In the genomic region with DNA sequence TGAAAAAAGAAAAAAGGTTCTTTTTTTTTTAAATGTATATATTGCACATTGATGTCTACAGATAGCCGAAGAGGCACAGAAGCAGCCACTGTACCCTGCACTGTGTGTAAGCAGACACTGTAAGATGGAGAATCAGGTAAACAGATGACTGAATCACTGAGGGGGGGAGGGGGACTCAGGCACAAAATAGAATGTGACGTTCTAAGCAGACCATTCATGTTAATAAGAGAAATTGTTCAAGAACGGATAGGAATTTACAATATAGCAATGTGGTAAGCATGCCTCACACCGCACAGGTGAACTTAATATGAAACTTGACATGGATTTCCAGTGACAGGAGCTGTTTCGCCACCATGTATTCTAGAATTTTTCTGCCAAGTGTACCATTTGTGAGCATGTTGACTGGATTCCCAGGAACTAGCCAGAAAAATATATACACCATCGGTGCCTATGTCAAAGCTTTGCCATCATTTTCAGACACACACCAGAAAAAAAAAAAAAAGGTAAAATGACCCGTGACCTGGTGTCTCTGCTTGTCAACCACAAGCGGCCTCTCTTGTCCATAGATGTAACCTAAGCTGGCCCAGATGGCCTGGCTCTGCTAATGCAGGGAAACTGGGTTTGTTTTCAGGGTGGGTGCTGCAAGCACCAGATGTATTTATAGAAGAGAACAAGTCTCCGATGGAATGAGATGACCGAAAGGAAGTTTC, we compare ENCODE assay signal across 9 mouse cellular contexts. TPM values are rescaled to one million over a fixed set of nuclear protein-coding genes. Genes with fewer than 3 reads are reported as not detected.
DNase-seq lines count a peak whose midpoint lies in the region; ATAC-seq lines count a peak whose summit lies in the region.
"Had no signal": no experiment of that assay in that cellular context is flagged by ENCODE, and none has a peak within 500 bp of the region (broad histone marks: within the 10 kb centered on the region; RNA-seq: fewer than 3 reads in every experiment).

No protein-coding gene starts in this region.

- no peak overlapping the region for H3K27ac ChIP-seq in kidney, embryonic 16.5 days (ENCODE audit: low read length)
- H3K27ac ChIP-seq in hindbrain, embryonic 10.5 days, result peak overlapping the region; percentile 99; the same call in 1 of the 2 replicates

- peak overlapping the region; percentile 93 for H3K4me3 ChIP-seq in kidney, embryonic 16.5 days (ENCODE audit: low read length)
- peak overlapping the region; percentile 95 for H3K4me3 ChIP-seq in hindbrain, embryonic 10.5 days

- peak overlapping the region; percentile 92 for H3K4me2 ChIP-seq in kidney, embryonic 16.5 days (replicated peaks; ENCODE audit: low read depth, low read length)

- no peaks in the 10 kb centered on the region for H3K36me3 ChIP-seq in kidney, embryonic 16.5 days (ENCODE audit: insufficient read depth, low read length)
- peaks cover 16% of the 10 kb centered on the region for H3K36me3 ChIP-seq in hindbrain, embryonic 10.5 days

- 0 out of 2 replicates have a peak, but pooled peaks cover 2% of the 10 kb centered on the region for H3K27me3 ChIP-seq in kidney, embryonic 16.5 days (ENCODE audit: insufficient read depth, low read length)
- H3K27me3 ChIP-seq in hindbrain, embryonic 10.5 days (ENCODE audit: insufficient read depth, poor library complexity, severe bottlenecking), result no peaks in the 10 kb centered on the region

- H3K9me3 ChIP-seq in kidney, embryonic 16.5 days (ENCODE audit: low read length), result no peaks in the 10 kb centered on the region
- H3K9me3 ChIP-seq in hindbrain, embryonic 10.5 days, result peaks cover 7% of the 10 kb centered on the region

- no peak for ATAC-seq in kidney, embryonic 16.5 days (ENCODE audit: low FRiP score, low TSS enrichment)
- ATAC-seq in granulocyte monocyte progenitor cell, adult 5-6 weeks (replicated peaks; ENCODE audit: poor library complexity, severe bottlenecking), result no peak

- peaks cover 12% of the 10 kb centered on the region; the same call in 1 of the 2 replicates for H3K4me1 ChIP-seq in kidney, embryonic 16.5 days (ENCODE audit: insufficient read depth, low read length)
- peaks cover 24% of the 10 kb centered on the region for H3K4me1 ChIP-seq in hindbrain, embryonic 10.5 days (replicated peaks)

- 56% methylated on average over 10 of the region's 10 CpGs for WGBS in kidney, embryonic 16.5 days
- WGBS in hindbrain, embryonic 10.5 days, result 59% methylated on average over 10 of the region's 10 CpGs

- no peak overlapping the region; the same call in 1 of the 2 replicates for H3K9ac ChIP-seq in kidney, embryonic 16.5 days (replicated peaks; ENCODE audit: low read length)

- no peak for DNase-seq in kidney, postnatal 14 days
- DNase-seq in cerebellum, postnatal 10 days, result peak; percentile 38
- peak; percentile 37 for DNase-seq in hindbrain, embryonic 10.5 days (ENCODE audit: low spot score)
- peak; percentile 29 for DNase-seq in mesoderm, embryonic 11.5 days (ENCODE audit: low read depth, low spot score)
- DNase-seq in urinary bladder, adult 18-20 months (ENCODE audit: low spot score in 2 of 2), result no peak
- no peak for DNase-seq in ovary, adult 18-20 months (ENCODE audit: low spot score)

RNA-seq across cellular contexts. Expression of a gene that starts 1.6 kb away (rescaled TPM):
- 91.3 and 108 TPM in 2 replicates for polyA plus RNA-seq in kidney, embryonic 16.5 days (2015; fragmentation: Nextera tagmentation; extraction: Ambion mirVana)
- polyA plus RNA-seq in hindbrain, embryonic 10.5 days (2016; fragmentation: Nextera tagmentation; extraction: Ambion mirVana), result 172 and 204 TPM in 2 replicates
- 14.9 and 18.8 TPM in 2 replicates for total RNA-seq in granulocyte monocyte progenitor cell, adult 5-6 weeks (2014; fragmentation: Nextera tagmentation)
- 7.7 and 8.2 TPM in 2 replicates for total RNA-seq in granulocyte monocyte progenitor cell, adult 5-6 weeks (2017)

RNA-seq across cellular contexts. Expression of a gene that starts 48.0 kb away (rescaled TPM):
- 2.2 and 2.6 TPM in 2 replicates for polyA plus RNA-seq in kidney, embryonic 16.5 days (2015; fragmentation: Nextera tagmentation; extraction: Ambion mirVana)
- polyA plus RNA-seq in hindbrain, embryonic 10.5 days (2016; fragmentation: Nextera tagmentation; extraction: Ambion mirVana), result 0.36 TPM in 1 of 2 replicates, not detected in the other
- not detected in 2 replicates for total RNA-seq in granulocyte monocyte progenitor cell, adult 5-6 weeks (2014; fragmentation: Nextera tagmentation)
- not detected in 2 replicates for total RNA-seq in granulocyte monocyte progenitor cell, adult 5-6 weeks (2017)
- total RNA-seq: left cerebral cortex, adult 18-20 months had no signal

Comparison
In these comparisons a context has a peak if more than half of its experiments do, and no peak if none do; other contexts are left out.
1. DNase-seq: peak in cerebellum, postnatal 10 days (2 of 2), hindbrain, embryonic 10.5 days (single experiment) and mesoderm, embryonic 11.5 days (single experiment); none in kidney, postnatal 14 days (single experiment), urinary bladder, adult 18-20 months (0 of 2) and ovary, adult 18-20 months (single experiment).